Mouse (Mus musculus): ENCODE data around the gene Ehd4. TPM values are rescaled to one million over a fixed set of nuclear protein-coding genes. Genes with fewer than 3 reads are reported as not detected.

The Ehd4 gene
- total and polyA plus RNA-seq, 3 experiments: 15.8 to 35.5 TPM; not detected in 1

GRCm38 (mm10) chr2:120128611-120129051 lies 25.8 kb downstream of the Ehd4 start:
- no peaks in the 10 kb centered on the region for H3K27me3 ChIP-seq (ENCODE audit: control insufficient read depth in 1 of 2, insufficient read depth in 2 of 2, low read length in 2 of 2)
- no peak overlapping the region for H3K4me3 ChIP-seq (ENCODE audit: control insufficient read depth in 1 of 2, insufficient read depth in 1 of 2, low read depth in 2 of 2, low read length in 2 of 2)
- H3K27ac ChIP-seq (ENCODE audit: control insufficient read depth, low read depth, low read length): no peak overlapping the region
- H3K9ac ChIP-seq (ENCODE audit: control insufficient read depth, low read depth, low read length, poor library complexity, severe bottlenecking): no peak overlapping the region
- H3K36me3 ChIP-seq (ENCODE audit: control insufficient read depth in 1 of 2, insufficient read depth in 2 of 2, low read length in 2 of 2): no peaks in the 10 kb centered on the region; a peak in 1 of 4 replicates
- TF ChIP-seq TAL1 (IDR thresholded peaks at IDR 0.05; ENCODE audit: low read length): no peak
- TF ChIP-seq MXI1 (IDR thresholded peaks at IDR 0.05; ENCODE audit: low read depth, low read length): no peak
- no peak for TF ChIP-seq GABPA (IDR thresholded peaks at IDR 0.05; ENCODE audit: low read depth, low read length)
- no peak for TF ChIP-seq ZKSCAN1 (IDR thresholded peaks at IDR 0.05; ENCODE audit: low read depth, low read length)
- TF ChIP-seq MYB (IDR thresholded peaks at IDR 0.05; ENCODE audit: low read depth, low read length): no peak
- TF ChIP-seq MEF2A (IDR thresholded peaks at IDR 0.05; ENCODE audit: extremely low read depth, insufficient replicate concordance, low read depth, low read length, poor library complexity, severe bottlenecking): no peak
- TF ChIP-seq RAD21 (IDR thresholded peaks at IDR 0.05; ENCODE audit: low read depth, low read length): no peak
- no peak for TF ChIP-seq USF1 (IDR thresholded peaks at IDR 0.05; ENCODE audit: low read depth, low read length)
- no peaks in the 10 kb centered on the region for H3K9me3 ChIP-seq (replicated peaks; ENCODE audit: insufficient read depth, low read length)
- no peaks in the 10 kb centered on the region for H3K79me2 ChIP-seq (ENCODE audit: control insufficient read depth, insufficient read depth, low read length, poor library complexity)
- DNase-seq (ENCODE audit: low read depth, low spot score): no peak
- no peaks in the 10 kb centered on the region for H3K4me1 ChIP-seq (ENCODE audit: control insufficient read depth in 1 of 2, insufficient read depth in 2 of 2, low read length in 2 of 2)

- no peak for TF ChIP-seq EP300 (IDR thresholded peaks at IDR 0.05; ENCODE audit: low read depth in 1 of 2, low read length in 2 of 2)
- no peak for TF ChIP-seq CTCF (IDR thresholded peaks at IDR 0.05 in 2 of 3, conservative IDR thresholded peaks at IDR 0.05 in 1 of 3; ENCODE audit: control insufficient read depth in 1 of 3, insufficient read depth in 1 of 3, low read depth in 2 of 3, low read length in 3 of 3, poor library complexity in 1 of 3, severe bottlenecking in 1 of 3)
- TF ChIP-seq BHLHE40 (IDR thresholded peaks at IDR 0.05; ENCODE audit: borderline replicate concordance, low read depth, low read length): no peak
- TF ChIP-seq MYC (IDR thresholded peaks at IDR 0.05; ENCODE audit: low read depth, low read length): no peak
- TF ChIP-seq GABPA (IDR thresholded peaks at IDR 0.05; ENCODE audit: low read depth, low read length): no peak
- Histone ChIP-seq H3K27ac (ENCODE audit: control insufficient read depth, low read depth, low read length) (no peak overlapping the region), H3K79me2 (ENCODE audit: control insufficient read depth, insufficient read depth, low read length, poor library complexity) (no peaks in the 10 kb centered on the region), H3K9ac (ENCODE audit: control insufficient read depth, low read depth, low read length, poor library complexity, severe bottlenecking) (no peak overlapping the region), H3K27me3 (ENCODE audit: control insufficient read depth in 1 of 2, insufficient read depth in 2 of 2, low read length in 2 of 2) (no peaks in the 10 kb centered on the region), H3K9me3 (replicated peaks; ENCODE audit: insufficient read depth, low read length) (no peaks in the 10 kb centered on the region), H3K36me3 (ENCODE audit: control insufficient read depth in 1 of 2, insufficient read depth in 2 of 2, low read length in 2 of 2) (no peaks in the 10 kb centered on the region; a peak in 1 of 4 replicates), H3K4me3 (ENCODE audit: control insufficient read depth in 1 of 2, insufficient read depth in 1 of 2, low read depth in 2 of 2, low read length in 2 of 2) (no peak overlapping the region), H3K4me1 (ENCODE audit: control insufficient read depth in 1 of 2, insufficient read depth in 2 of 2, low read length in 2 of 2) (no peaks in the 10 kb centered on the region)
- DNase-seq (ENCODE audit: low read depth, low spot score): no peak
These were observed 26.4 kb downstream of the Ehd4 start for GRCm38 (mm10) chr2:120128011-120128410.

GRCm38 (mm10) chr2:120126901-120127300 lies 27.5 kb downstream of the Ehd4 start:
- Histone ChIP-seq H3K4me3 (ENCODE audit: control insufficient read depth in 1 of 2, insufficient read depth in 1 of 2, low read depth in 2 of 2, low read length in 2 of 2) (no peak overlapping the region), H3K27ac (ENCODE audit: control insufficient read depth, low read depth, low read length) (no peak overlapping the region), H3K27me3 (ENCODE audit: control insufficient read depth in 1 of 2, insufficient read depth in 2 of 2, low read length in 2 of 2) (no peaks in the 10 kb centered on the region), H3K9ac (ENCODE audit: control insufficient read depth, low read depth, low read length, poor library complexity, severe bottlenecking) (no peak overlapping the region), H3K79me2 (ENCODE audit: control insufficient read depth, insufficient read depth, low read length, poor library complexity) (no peaks in the 10 kb centered on the region), H3K36me3 (ENCODE audit: control insufficient read depth in 1 of 2, insufficient read depth in 2 of 2, low read length in 2 of 2) (no peaks in the 10 kb centered on the region; a peak in 1 of 4 replicates), H3K9me3 (replicated peaks; ENCODE audit: insufficient read depth, low read length) (no peaks in the 10 kb centered on the region), H3K4me1 (ENCODE audit: control insufficient read depth in 1 of 2, insufficient read depth in 2 of 2, low read length in 2 of 2) (no peaks in the 10 kb centered on the region)
- no peak for DNase-seq (ENCODE audit: low read depth, low spot score)
- no peak for TF ChIP-seq RCOR1 (IDR thresholded peaks at IDR 0.05; ENCODE audit: low read depth, low read length)
- no peak for TF ChIP-seq RAD21 (IDR thresholded peaks at IDR 0.05; ENCODE audit: low read depth, low read length)
- no peak for TF ChIP-seq BHLHE40 (IDR thresholded peaks at IDR 0.05; ENCODE audit: borderline replicate concordance, low read depth, low read length)
- no peak for TF ChIP-seq USF2 (IDR thresholded peaks at IDR 0.05; ENCODE audit: borderline replicate concordance in 1 of 2, insufficient read depth in 1 of 2, low read depth in 1 of 2, low read length in 2 of 2)
- no peak for TF ChIP-seq ZNF384 (IDR thresholded peaks at IDR 0.05; ENCODE audit: low read depth, low read length)
- no peak for TF ChIP-seq GABPA (IDR thresholded peaks at IDR 0.05; ENCODE audit: low read depth, low read length)
- TF ChIP-seq POLR2AphosphoS2 (IDR thresholded peaks at IDR 0.05; ENCODE audit: low read length): no peak
- no peak for TF ChIP-seq ZMIZ1 (IDR thresholded peaks at IDR 0.05; ENCODE audit: low read depth, low read length)
- TF ChIP-seq NRF1 (IDR thresholded peaks at IDR 0.05; ENCODE audit: insufficient read depth, low read depth, low read length, poor library complexity, severe bottlenecking): no peak
- TF ChIP-seq MYC (IDR thresholded peaks at IDR 0.05; ENCODE audit: low read depth, low read length): no peak
- TF ChIP-seq CHD1 (IDR thresholded peaks at IDR 0.05; ENCODE audit: low read depth, low read length): no peak
- no peak for TF ChIP-seq KAT2A (conservative IDR thresholded peaks at IDR 0.05; ENCODE audit: low read depth, low read length)
- TF ChIP-seq MAZ (IDR thresholded peaks at IDR 0.05; ENCODE audit: low read depth, low read length): no peak
- TF ChIP-seq POLR2AphosphoS5 (IDR thresholded peaks at IDR 0.05; ENCODE audit: borderline replicate concordance, low read depth, low read length): no peak
- TF ChIP-seq MYB (IDR thresholded peaks at IDR 0.05; ENCODE audit: low read depth, low read length): no peak
- TF ChIP-seq MAFK (IDR thresholded peaks at IDR 0.05; ENCODE audit: borderline replicate concordance, low read depth, low read length): no peak
- TF ChIP-seq ZKSCAN1 (IDR thresholded peaks at IDR 0.05; ENCODE audit: low read depth, low read length): no peak
- TF ChIP-seq CTCF (IDR thresholded peaks at IDR 0.05 in 2 of 3, conservative IDR thresholded peaks at IDR 0.05 in 1 of 3; ENCODE audit: control insufficient read depth in 1 of 3, insufficient read depth in 1 of 3, low read depth in 2 of 3, low read length in 3 of 3, poor library complexity in 1 of 3, severe bottlenecking in 1 of 3): no peak
